Mouse (Mus musculus) thymus, postnatal 10 days (tissue): ENCODE data around the gene Lrrfip2.

Source experiments
- DNase-seq, 2 experiments: peaks; one replicate each; pipeline ENCODE4 v3.0.0; 2021; ENCODE audit warnings: low spot score in 2 of 2

The Lrrfip2 gene

DNA sequence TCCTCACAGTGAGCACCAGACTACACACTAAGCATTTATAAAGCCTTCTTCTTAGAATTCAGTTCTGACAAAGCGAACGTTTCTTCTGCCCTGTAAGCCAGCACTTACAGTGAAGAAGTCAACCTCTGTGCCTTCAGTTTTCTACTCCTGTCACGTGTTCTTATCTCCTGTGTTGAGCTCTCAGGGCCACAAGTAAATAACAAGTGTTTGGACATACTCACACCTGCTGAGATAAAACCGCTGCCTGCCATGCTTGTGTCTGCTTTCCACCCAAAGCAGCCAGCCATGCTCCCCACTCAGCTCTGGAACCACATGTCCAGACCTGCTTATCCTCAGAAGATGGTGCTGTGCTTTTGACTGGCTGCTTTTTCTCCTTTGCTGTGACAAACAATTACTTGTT is 49.2 kb downstream of the Lrrfip2 start:
- DNase-seq, result no peak

DNA sequence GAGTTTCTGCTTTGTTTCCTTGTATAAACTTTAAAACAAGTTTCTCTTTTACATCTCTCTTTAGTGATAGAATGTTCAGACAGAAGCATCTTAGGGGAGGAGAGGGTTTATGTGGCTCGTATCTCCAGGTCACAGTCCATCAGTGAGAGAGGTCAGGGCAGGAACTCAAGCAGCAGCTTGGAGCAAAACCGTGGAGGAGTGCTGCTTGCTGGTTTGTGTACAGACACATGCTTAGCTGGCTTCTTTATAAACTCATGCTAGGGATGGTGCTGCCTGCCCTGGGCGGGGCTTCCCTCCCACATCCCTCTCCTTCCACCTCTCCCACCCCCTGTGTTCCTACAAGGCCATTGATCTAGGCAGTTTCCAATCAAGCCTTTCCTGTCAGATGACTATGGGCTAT is 53.0 kb downstream of the Lrrfip2 start:
- no peak for DNase-seq

DNA sequence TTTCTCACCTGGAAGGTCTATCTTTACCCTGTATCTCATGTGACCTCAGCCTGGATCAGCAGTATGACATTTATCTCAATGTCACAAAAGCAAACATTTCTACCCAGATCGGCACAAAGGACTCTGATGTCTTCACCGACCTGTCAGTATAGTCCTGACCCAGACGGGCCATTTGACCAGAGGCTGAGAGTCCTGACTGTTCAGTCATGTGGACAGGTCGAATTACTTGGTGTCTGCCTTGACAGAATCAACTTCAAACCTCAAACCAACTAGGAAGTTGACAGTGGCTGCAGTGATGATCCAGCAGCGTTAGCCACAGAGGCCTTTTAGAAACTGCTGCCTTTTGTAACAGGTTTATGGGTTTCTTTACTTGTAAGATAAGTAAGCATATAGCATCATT is 56.7 kb downstream of the Lrrfip2 start:
- no peak for DNase-seq

DNA sequence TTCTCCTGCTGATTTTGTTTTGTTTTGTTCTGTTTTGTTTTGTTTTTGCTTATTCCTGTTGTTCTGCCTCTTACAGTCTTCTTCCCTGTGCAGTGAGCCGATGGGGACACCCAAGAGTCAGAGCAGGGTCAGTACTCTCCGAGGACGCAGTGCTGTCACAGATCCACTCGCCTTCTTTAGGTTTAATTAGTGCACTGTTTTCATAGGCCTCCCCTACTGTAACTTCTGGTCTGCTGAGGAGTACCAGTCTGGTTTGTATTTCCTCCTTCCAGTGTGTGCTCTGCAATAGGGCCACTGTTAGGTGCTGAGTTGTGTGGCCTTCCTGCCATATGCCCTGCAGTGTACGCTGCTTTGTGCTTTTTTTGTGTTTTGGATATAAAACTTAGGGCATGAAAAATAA is 61.6 kb downstream of the Lrrfip2 start:
- DNase-seq, result no peak

DNA sequence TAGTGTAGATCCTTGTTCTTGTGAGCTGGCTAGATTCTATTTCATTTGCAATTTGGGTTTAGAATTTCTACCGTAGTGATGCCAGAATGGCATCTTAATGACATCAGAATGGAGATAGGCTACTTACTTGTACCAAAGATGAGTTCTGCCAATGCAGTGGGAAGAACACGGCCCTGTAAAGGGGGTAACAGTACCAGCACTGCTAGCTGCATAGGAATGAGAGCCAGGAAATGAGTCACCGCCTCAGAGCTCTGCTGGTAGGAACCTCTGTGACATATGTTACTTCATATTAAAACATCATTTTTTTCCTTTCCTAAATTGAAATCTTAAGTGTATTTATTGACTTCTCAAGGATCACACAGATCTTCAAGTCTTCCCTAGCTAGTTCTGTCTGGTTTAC is 64.8 kb downstream of the Lrrfip2 start:
- no peak for DNase-seq

DNA sequence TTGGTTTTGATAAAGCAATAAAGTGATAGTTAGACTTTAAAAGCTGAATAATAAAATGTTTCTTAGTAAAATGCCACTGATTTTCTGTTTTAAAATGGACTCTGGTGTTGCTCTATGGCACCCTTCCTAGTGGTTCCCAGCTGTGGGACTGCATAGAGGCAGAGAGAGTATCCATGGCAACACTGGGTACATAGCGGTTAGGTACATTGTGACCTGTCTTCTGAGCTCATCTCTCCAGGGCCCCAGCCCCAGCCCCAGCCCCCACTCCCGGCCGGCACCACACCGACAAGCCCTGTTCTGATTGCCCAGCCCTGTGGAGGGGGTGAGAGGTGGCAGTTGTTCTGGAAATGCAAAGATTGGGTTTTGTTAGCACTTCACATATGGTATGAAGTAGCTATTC is 67.5 kb downstream of the Lrrfip2 start:
- no peak for DNase-seq

DNA sequence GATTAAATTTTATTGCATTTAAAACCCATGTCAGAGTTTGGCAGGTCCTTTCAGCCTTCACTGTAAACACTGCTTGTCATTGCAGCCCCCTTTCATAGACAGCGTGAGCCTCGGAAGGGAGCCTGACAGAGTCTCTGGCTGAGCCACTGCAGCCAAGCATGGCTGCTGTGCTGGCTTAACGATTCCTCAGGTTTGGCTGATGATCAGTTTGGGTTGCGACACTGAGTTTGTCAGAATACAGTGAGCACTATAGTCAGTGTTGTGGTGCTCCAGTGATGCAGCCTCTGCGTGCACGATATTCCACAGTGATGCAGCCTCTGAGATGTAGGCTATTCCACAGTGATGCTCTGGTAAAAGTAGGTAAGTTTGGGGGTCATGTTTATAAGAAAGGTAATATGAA is 69.5 kb downstream of the Lrrfip2 start:
- no peak for DNase-seq

DNA sequence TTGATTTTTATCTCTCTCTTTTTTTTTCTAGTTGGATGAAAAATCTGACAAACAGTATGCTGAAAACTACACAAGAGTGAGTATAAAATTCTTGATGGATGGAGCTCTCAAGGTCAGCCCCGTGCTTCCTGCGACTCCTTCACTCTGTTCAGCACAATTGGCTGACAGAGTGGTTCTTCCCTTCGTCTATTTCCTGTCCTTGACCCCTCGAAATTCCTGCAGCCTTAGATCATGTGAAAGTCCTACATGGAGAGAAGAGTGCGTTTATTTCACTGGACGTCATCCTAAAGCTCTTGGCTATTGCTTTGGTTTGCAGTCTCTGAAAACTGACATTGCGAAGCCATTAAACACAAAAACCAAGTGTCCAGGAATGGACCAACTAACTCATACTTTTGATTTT is 71.3 kb downstream of the Lrrfip2 start:
- DNase-seq, result no peak

DNA sequence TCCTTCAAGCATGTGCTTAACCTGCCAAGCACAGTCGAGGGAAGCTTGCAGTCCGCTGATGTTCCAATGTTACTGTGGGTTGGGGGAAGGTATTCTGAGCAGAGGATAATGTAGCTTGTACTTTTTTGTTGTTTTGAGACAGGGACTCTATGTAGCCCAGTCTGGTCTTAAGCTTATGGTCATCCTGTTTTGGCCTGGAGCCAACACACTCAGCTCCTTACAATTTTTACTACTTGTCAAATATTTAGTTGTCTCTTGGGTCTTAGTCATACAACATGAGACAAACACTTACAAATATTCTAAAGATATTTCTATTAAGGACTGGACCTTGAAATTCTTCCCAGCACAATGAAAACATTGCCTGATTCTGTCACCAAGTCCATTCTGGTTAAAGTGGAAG is 75.8 kb downstream of the Lrrfip2 start:
- no peak for DNase-seq

DNA sequence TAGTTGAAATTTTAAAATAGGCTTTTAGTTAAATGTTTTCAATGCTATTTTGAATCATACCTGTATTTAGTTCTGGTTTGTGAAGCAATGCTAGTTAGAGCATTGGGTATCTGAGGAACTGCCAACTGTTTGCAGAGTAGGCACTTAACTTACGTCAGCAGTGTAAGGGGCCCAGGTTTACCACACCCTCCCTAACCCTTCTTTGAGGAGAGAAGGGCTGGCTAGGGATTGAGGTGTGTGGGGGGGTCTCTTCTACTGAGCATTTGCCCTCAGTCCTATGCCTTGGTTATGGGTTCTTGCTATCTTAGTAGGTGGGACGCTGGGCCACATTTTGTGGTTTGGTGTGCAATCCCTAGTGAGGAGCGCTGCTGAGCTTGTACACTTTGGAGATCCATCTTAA is 79.7 kb downstream of the Lrrfip2 start:
- no peak for DNase-seq

DNA sequence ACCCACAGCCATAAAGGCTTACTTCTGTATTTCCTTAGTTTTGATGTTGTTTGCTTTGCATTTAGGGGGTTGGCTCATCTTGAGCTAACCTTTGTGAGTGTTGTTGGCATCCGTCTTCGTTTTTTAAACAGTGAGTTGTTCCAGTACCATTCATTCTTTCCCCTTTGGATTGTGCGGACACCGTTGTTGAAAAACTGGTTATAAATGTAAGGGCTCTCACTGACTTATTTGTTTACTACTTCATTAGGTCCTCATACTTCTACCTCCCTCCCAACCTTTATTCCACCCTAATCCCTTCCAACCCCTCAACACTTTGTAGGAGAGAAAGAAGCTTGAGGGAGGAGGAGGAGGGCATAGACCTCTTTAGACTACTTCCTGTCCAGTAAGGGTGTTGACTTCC is 80.3 kb downstream of the Lrrfip2 start:
- no peak for DNase-seq

DNA sequence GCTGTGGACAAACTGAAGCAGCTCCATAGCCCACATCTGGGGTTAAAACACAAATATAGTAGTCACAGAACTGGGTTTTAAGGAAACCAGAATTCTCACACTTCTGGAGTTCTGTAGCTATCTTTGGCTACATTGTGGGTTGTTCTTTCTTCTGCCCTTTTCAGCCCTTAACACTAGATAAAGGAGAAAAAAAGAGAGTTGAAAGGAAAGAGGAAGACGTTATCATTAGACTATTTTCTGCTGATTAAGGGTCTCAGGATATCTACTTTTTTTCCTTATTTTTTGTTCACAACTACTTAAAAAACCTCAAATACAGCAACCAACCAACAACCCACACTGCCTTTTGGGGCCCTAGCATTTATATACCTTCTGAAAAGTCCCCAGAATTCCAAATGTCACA is 80.9 kb downstream of the Lrrfip2 start:
- no peak for DNase-seq

DNA sequence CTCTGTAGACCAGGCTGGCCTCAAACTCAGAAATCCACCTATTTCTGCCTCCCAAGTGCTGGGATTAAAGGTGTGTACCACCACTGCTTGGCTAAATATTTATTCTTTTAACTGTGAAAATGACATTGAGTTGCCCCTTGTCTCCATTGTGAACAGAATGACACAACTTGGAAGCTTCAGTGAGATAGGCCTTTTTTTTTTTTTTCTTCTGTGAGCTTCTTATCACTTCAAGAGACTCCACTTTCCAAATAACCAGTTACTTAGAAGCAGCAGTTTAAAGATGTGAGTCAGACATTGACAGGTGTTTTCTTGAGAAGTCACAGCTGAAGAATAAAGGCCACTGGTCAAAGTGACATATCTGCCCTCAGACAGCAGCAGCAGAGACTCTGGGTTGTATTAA is 82.8 kb downstream of the Lrrfip2 start:
- DNase-seq, result no peak

DNA sequence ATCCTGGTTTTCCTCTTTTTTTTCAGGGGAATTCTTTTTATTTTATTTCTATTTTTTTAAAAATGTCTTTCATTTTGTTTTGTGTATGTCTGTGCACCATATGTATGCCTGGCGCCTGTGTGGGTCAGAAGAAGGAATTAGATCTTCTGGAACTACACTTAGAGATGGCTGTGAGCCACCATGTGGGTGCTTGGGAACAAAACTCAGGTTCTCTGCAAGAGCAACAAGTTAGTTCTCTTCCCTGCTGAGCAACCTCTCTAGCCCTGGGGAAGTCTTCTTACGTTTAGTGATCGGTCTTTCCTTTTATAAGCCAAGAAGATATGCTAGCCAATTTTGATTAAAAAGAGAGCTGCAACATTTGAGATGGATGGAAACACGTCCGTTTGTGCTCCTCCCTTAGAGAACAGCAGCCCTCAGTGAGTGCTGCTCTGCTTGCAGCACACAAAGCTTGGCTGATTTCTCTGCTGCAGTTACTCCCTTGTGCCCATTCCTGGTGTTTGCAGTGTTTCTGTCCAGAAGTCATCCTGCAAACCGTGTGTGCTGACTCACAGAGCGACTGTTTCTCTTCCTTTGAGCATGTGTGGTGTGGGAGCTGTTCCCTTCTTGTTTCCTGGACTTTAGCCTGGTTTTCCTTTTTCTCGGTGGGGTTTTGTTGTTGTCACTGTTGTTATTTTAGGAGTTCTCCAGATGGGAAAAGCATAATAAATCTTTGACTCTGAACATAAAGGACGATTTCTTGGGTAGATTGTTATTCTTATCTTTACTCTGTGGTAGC is 87.4 kb downstream of the Lrrfip2 start:
- no peak for DNase-seq

DNA sequence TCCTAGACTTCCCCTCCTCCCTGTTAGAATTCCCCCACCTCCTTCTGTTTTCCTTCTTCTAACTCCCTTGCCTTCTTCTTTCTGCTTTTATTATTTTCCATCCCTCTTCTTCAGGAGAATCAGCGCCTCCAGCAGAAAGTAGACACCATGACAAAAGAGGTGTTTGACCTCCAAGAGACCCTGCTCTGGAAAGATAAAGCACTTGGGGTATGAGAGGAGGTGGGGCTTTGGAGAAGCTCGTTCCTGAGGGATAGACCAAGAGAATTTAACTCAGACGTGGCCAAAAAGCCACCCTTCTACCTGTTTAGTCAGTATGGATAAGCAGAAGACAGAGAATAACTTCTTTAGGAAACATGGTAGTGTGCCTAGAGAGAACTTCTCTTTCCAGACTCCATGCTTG is 90.3 kb downstream of the Lrrfip2 start:
- DNase-seq, result no peak

DNA sequence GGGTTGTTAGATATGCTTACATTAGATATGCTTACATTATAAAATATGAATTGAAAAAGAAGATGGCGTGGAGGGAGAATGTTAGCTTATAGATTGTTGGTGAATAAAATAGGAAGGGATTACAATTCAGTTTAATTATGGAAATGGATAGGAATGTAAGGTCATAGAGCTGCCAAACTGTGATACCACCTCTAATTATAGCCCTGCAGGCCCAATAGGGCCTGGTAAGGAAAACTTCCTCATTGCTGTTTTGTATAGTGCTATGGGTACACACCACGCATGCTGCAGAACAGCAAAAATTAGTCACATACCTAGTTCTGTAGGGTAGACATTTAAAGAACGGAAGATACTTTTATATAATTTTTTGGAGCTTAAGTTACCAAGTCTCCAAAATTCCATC is 90.8 kb downstream of the Lrrfip2 start:
- no peak for DNase-seq

DNA sequence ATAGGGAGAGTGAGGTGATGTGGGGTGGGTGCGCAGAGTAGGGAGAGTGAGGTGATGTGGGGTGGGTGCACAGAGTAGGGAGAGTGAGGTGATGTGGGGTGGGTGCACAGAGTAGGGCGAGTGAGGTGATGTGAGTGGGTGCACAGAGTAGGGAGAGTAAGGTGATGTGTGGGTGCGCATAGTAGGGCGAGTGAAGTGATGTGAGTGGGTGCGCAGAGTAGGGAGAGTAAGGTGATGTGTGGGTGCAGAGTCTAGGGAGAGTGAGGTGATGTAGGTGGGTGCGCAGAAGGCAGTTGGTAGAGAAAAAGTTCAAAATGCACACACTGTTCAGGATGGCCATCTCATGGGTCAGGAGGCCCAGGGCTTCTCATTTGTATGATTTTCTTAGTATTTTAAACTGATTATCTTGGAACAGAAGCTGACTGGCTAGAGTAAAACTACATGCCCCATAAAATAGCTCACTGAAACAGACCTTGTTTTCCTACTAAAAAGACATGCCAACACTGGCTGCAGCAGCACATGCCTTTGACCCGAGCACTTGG is 91.8 kb downstream of the Lrrfip2 start:
- DNase-seq, result no peak

DNA sequence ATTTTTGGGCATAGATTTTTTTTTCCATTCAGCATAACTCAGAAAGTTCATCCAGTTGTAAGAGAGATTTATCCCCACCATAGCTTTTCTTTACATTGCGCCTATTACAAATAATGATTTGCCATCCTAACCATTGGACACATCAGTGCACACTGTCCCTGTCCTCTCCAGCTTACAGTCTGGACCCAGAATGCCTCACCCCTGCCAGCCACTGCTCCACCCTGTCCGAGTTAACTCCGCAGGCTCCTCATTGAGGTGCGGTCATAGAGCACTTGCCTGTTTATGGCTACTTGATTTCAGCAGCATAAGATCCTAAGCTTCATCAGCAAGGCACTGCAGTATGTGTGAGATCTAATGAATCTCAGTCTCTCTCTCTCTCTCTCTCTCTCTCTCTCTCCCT is 93.0 kb downstream of the Lrrfip2 start:
- DNase-seq, result no peak

DNA sequence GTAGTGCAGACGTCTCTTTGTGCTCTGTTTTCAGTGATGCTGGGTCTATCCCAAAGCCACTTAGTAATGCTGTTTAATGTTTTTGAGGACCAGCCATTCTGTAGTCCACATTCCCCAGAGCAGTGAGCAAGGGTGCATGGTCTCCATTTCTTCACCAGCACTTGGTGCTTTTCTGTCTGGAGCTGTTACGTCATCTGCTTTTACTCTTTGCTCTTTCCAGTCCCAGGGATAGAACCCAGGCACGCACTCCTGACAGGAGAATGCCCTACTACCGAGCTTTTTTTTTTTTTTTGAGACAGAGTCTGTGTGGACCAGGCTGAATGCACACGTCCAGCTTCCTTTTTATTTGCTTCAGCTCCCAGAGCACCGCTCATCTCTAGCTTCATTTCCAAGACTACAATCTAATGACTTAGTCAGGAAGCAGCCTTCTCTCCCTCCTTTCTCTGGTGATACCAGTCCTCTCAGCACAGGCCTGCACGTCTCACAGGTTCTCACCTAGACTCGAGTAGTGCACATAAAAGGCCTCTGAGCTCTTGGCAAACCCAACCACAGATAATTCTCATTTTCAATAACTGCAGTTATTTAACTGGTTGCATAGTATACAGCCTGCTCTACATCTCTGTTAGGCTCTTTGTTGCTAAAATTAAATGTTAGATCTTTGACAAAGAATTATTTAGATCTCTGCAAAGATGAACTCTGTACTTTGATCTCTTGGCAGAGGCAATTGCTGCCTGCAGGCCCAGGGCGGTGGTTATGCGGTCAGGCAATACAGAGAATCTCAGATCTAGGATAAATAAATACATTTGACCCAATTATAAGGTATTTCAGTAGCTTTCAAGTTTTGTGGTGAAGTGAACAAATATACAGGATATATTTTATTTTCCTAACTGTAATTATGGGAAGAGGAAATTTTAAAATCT is 94.0 kb downstream of the Lrrfip2 start:
- DNase-seq, result no peak

DNA sequence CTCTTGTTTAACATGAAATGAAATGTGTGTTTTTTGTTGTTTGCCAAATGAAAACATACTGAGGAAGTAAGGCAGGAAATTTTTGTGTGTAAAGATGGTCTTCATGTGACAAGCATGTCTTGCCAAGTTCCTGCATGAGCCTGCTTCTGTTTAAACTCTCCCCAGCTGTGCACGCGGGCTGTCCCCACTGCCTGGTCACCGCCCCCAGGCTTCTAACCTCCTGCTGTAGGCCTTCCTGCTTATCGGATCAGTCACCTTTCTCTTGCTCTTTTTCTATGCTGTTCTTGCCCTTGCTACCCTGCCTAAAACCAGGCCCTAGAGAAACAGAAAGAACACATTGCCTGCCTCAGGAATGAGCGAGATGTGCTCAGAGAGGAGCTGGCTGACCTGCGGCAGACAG is 96.1 kb downstream of the Lrrfip2 start:
- DNase-seq, result no peak

DNA sequence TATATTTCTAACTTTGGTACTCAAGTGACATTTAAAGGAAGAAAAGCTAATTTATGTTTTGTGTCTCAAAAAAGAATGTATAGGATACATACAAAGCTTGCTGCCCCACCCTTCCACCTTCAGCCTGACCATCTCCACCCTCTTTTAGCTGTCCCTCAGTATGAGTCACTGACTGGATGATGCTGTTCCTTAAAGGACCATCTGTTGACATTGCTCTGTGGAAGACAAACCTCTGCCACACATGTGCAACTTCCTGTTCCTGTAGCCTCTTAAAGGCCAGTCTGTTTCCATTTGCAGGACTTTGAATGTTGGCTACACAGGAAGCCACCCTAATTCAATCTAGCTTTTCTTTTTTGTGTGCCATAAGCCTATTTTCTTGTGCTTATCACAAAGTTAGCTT is 99.0 kb downstream of the Lrrfip2 start:
- no peak for DNase-seq

DNA sequence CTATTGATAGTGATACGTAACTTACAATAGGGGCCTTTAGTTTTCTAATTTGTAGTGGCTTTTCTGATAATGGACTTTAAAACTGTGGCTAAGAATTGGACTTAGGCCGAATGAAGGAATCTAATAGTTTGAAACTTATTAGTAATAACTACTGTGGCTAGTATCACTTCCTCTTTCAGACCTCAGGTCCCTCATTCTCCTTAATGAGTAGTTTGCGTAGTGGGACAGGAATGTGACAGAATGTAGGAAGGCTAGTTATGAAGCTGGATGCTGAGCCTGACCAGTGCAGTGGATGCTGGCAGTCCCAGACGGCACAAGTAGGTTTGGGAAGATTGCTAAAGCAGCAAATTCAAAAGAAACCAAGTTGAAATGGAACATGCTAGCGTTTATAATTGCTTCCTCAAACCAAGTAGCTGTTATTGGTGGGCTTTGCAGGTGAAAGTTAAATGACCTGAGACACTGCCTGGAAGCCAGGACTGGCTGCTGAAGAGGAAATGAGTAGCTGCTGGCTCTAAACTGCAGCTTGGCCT is 103.2 kb downstream of the Lrrfip2 start:
- DNase-seq, result no peak

DNA sequence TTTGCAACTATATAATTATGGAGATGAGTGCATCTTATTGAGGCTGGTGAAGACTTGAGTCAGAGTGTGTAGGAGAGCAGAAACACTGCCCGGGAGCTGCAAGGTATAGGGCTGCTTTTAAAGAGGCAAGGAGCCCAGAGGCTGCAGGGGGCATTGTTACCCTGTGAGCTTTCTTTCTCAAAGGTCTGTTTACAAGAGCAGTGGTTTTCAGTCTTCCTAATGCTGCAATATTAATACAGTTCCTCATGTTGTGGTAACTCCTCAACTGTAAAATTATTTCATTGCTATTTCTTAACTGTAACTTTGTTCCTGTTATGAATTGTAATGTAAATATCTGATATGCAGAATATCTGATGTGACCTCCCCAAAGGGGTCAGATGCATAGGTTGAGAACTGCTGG is 104.2 kb downstream of the Lrrfip2 start:
- no peak for DNase-seq
